Mouse (Mus musculus): ENCODE data around the gene Kcnj9. TPM values are rescaled to one million over a fixed set of nuclear protein-coding genes. Genes with fewer than 3 reads are reported as not detected.
A peak's percentile ranks its signal among the peaks of the same experiment; 100 is the strongest.

Kcnj9 gene
- total and polyA plus RNA-seq, 3 experiments, result not detected

DNA sequence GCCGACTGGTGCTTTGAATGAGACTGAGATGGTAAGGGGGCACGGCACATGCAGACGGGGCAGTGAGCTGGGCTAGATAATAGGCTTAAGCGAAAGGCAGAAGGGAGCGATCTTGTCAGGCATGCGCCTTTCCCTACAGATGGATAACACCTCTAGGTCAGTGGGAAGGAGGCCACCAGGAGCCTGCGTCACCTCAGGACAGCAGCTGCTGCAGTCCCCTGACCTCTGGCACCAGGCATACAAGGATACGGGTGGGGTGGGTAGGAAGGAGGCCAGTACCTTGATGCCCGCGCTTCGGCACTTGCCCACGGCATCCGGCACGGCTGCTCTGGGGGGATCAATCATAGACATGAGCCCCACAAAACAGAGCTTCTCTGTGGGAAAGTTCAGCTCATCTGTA lies 44.9 kb downstream of the Kcnj9 start:
- no peak for DNase-seq (ENCODE audit: low spot score)
- Histone ChIP-seq H3K9me3 (replicated peaks) (no peaks in the 10 kb centered on the region), H3K4me1 (ENCODE audit: insufficient read depth, low read depth, low read length) (no peaks in the 10 kb centered on the region), H3K36me3 (replicated peaks) (no peaks in the 10 kb centered on the region), H3K27me3 (ENCODE audit: insufficient read depth, low read length) (peaks cover 7% of the 10 kb centered on the region; the same call in 1 of the 2 replicates), H3K4me3 (ENCODE audit: low read depth, low read length) (no peak overlapping the region)
- TF ChIP-seq GATA1 (IDR thresholded peaks at IDR 0.05; ENCODE audit: borderline replicate concordance, low read length) (no peak), TAL1 (conservative IDR thresholded peaks at IDR 0.05; ENCODE audit: low read depth, low read length) (no peak), GATA2 (IDR thresholded peaks at IDR 0.05; ENCODE audit: borderline replicate concordance, low read depth, low read length) (no peak), CTCF (IDR thresholded peaks at IDR 0.05; ENCODE audit: low read depth, low read length) (no peak), POLR2AphosphoS5 (IDR thresholded peaks at IDR 0.05; ENCODE audit: insufficient replicate concordance, low read depth, low read length) (no peak)
- ATAC-seq (ENCODE audit: extremely low read depth, insufficient number of reproducible peaks, low FRiP score, poor library complexity, severe bottlenecking), result no peak

- DNase-seq (ENCODE audit: low spot score) (no peak), ATAC-seq (ENCODE audit: extremely low read depth, insufficient number of reproducible peaks, low FRiP score, poor library complexity, severe bottlenecking) (no peak)
- TF ChIP-seq TAL1 (conservative IDR thresholded peaks at IDR 0.05; ENCODE audit: low read depth, low read length) (no peak), POLR2AphosphoS5 (IDR thresholded peaks at IDR 0.05; ENCODE audit: insufficient replicate concordance, low read depth, low read length) (no peak), CTCF (IDR thresholded peaks at IDR 0.05; ENCODE audit: low read depth, low read length) (no peak), GATA1 (IDR thresholded peaks at IDR 0.05; ENCODE audit: borderline replicate concordance, low read length) (no peak), GATA2 (IDR thresholded peaks at IDR 0.05; ENCODE audit: borderline replicate concordance, low read depth, low read length) (no peak)
- no peaks in the 10 kb centered on the region for H3K36me3 ChIP-seq (replicated peaks)
- no peaks in the 10 kb centered on the region for H3K4me1 ChIP-seq (ENCODE audit: insufficient read depth, low read depth, low read length)
- H3K9me3 ChIP-seq (replicated peaks), result no peaks in the 10 kb centered on the region
- no peak overlapping the region for H3K4me3 ChIP-seq (ENCODE audit: low read depth, low read length)
- peaks cover 7% of the 10 kb centered on the region; the same call in 1 of the 2 replicates for H3K27me3 ChIP-seq (ENCODE audit: insufficient read depth, low read length)
These were observed 46.0 kb downstream of the Kcnj9 start for GRCm38 (mm10) chr1:172283073-172283472.

DNA sequence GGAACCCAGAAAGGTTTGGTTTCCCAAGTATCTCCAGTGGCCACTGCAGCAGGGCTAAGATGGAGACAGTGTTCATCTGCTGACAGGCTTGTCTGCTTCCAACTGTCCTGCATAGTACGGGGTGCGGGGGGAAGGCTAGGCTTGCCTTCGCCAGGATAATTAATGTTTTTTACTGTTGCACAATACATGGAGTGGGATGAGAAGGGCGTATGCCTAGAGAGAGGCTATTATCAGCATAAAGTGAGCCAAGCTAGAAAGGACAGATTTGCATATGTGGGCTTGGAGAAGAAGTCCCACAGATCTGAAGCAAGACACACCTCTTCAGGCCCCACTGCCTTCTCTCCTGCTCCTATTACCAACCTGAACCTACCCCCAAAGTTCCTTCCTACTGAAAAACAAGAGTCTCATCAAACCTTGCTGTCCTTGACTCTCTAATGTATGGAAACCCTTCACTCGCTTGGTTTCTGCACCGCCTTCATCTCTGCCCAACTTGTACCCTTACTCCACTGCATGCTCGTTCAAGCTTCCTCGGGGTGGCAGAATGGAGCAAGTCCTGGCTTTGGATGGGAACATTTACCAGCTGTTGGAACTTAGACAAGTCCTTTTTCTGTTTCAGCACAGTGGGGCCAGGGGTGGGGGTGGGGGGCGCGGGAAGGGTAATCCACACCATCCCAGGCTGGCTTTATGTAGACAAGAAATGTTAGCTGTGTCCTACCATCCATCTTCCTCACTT lies 47.4 kb downstream of the Kcnj9 start:
- no peaks in the 10 kb centered on the region for H3K4me1 ChIP-seq (ENCODE audit: insufficient read depth, low read depth, low read length)
- ATAC-seq (ENCODE audit: extremely low read depth, insufficient number of reproducible peaks, low FRiP score, poor library complexity, severe bottlenecking) (no peak), DNase-seq (ENCODE audit: low spot score) (no peak)
- peaks cover 3% of the 10 kb centered on the region; the same call in 1 of the 2 replicates for H3K27me3 ChIP-seq (ENCODE audit: insufficient read depth, low read length)
- no peak overlapping the region for H3K4me3 ChIP-seq (ENCODE audit: low read depth, low read length)
- no peaks in the 10 kb centered on the region for H3K9me3 ChIP-seq (replicated peaks)
- H3K36me3 ChIP-seq (replicated peaks), result no peaks in the 10 kb centered on the region
- TF ChIP-seq CTCF (IDR thresholded peaks at IDR 0.05; ENCODE audit: low read depth, low read length), result no peak
- no peak for TF ChIP-seq TAL1 (conservative IDR thresholded peaks at IDR 0.05; ENCODE audit: low read depth, low read length)
- TF ChIP-seq GATA2 (IDR thresholded peaks at IDR 0.05; ENCODE audit: borderline replicate concordance, low read depth, low read length), result no peak

DNA sequence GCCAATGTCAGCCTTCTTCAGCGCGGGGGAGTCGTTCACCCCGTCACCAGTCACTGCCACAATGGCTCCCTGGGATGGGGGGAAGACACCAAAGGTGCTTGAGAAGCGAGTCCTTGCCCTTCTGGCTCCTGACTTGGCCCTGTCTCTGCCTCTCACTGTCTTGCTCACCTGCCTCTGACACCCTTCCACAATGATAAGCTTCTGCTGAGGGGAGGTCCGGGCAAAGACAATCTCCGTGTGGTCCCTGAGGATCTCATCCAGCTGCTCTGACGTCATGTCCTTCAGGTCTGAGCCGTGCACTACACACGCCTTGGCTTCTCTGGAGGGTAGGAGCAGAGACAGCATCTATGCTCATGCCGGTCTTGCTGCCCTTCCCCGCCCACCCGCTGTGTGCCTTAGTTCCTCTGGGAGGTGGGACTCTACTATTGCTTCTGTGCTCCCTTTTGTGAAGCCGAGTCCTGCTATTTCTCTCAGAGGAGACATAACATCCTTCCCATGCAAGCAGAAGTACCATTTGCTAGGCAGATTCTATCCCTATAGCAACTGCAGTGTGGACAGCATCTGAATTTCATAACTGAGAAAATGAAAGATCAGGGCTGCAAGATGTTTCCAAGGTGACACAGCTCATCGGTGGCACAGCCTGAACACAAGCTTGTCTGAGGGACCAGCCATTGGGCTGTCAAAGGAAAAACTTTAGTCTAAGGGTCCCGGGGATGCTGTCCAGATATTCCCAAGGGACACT lies 49.2 kb downstream of the Kcnj9 start:
- TF ChIP-seq CTCF (IDR thresholded peaks at IDR 0.05; ENCODE audit: low read depth, low read length) (no peak), GATA1 (IDR thresholded peaks at IDR 0.05; ENCODE audit: borderline replicate concordance, low read length) (no peak), GATA2 (IDR thresholded peaks at IDR 0.05; ENCODE audit: borderline replicate concordance, low read depth, low read length) (no peak), TAL1 (conservative IDR thresholded peaks at IDR 0.05; ENCODE audit: low read depth, low read length) (no peak), POLR2AphosphoS5 (IDR thresholded peaks at IDR 0.05; ENCODE audit: insufficient replicate concordance, low read depth, low read length) (no peak)
- Histone ChIP-seq H3K27me3 (ENCODE audit: insufficient read depth, low read length) (peaks cover 3% of the 10 kb centered on the region; the same call in 1 of the 2 replicates), H3K9me3 (replicated peaks) (no peaks in the 10 kb centered on the region), H3K4me1 (ENCODE audit: insufficient read depth, low read depth, low read length) (no peaks in the 10 kb centered on the region), H3K4me3 (ENCODE audit: low read depth, low read length) (no peak overlapping the region), H3K36me3 (replicated peaks) (no peaks in the 10 kb centered on the region)
- no peak for DNase-seq (ENCODE audit: low spot score)
- no peak for ATAC-seq (ENCODE audit: extremely low read depth, insufficient number of reproducible peaks, low FRiP score, poor library complexity, severe bottlenecking)

DNA sequence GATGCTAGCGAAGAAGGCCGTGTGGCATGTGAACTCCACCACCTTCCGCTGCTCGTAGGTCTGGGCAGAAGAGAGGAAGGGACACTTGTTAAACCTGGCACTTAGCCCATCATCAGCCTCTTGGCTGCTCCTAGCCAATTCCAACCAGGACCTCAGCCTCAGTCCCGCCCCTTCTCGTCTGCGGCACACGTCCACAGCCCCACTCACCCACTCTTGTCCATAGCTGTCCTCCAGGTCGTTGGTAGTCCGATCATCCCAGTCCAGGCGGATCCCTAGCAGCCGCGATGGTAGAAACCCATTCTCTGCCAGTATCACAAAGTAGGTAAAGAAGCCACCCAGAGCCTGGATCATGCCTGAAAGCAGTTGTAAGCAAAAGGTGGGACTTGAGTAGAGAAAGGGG lies 50.8 kb downstream of the Kcnj9 start:
- H3K9me3 ChIP-seq (replicated peaks), result no peaks in the 10 kb centered on the region
- H3K4me3 ChIP-seq (ENCODE audit: low read depth, low read length), result no peak overlapping the region
- H3K36me3 ChIP-seq (replicated peaks), result no peaks in the 10 kb centered on the region
- ATAC-seq (ENCODE audit: extremely low read depth, insufficient number of reproducible peaks, low FRiP score, poor library complexity, severe bottlenecking) (no peak), DNase-seq (ENCODE audit: low spot score) (no peak)
- no peak for TF ChIP-seq POLR2AphosphoS5 (IDR thresholded peaks at IDR 0.05; ENCODE audit: insufficient replicate concordance, low read depth, low read length)
- TF ChIP-seq TAL1 (conservative IDR thresholded peaks at IDR 0.05; ENCODE audit: low read depth, low read length), result no peak
- TF ChIP-seq CTCF (IDR thresholded peaks at IDR 0.05; ENCODE audit: low read depth, low read length), result no peak
- TF ChIP-seq GATA1 (IDR thresholded peaks at IDR 0.05; ENCODE audit: borderline replicate concordance, low read length), result no peak
- no peak for TF ChIP-seq GATA2 (IDR thresholded peaks at IDR 0.05; ENCODE audit: borderline replicate concordance, low read depth, low read length)
- H3K4me1 ChIP-seq (ENCODE audit: insufficient read depth, low read depth, low read length), result no peaks in the 10 kb centered on the region
- 0 out of 2 replicates have a peak, but pooled peaks cover 3% of the 10 kb centered on the region for H3K27me3 ChIP-seq (ENCODE audit: insufficient read depth, low read length)

- TF ChIP-seq GATA1 (IDR thresholded peaks at IDR 0.05; ENCODE audit: borderline replicate concordance, low read length) (no peak), GATA2 (IDR thresholded peaks at IDR 0.05; ENCODE audit: borderline replicate concordance, low read depth, low read length) (no peak), POLR2AphosphoS5 (IDR thresholded peaks at IDR 0.05; ENCODE audit: insufficient replicate concordance, low read depth, low read length) (no peak), TAL1 (conservative IDR thresholded peaks at IDR 0.05; ENCODE audit: low read depth, low read length) (no peak), CTCF (IDR thresholded peaks at IDR 0.05; ENCODE audit: low read depth, low read length) (no peak)
- H3K9me3 ChIP-seq (replicated peaks), result no peaks in the 10 kb centered on the region
- DNase-seq (ENCODE audit: low spot score) (no peak), ATAC-seq (ENCODE audit: extremely low read depth, insufficient number of reproducible peaks, low FRiP score, poor library complexity, severe bottlenecking) (peak; percentile 16; the same call in 1 of the 2 replicates)
- no peaks in the 10 kb centered on the region for H3K36me3 ChIP-seq (replicated peaks)
- 0 out of 2 replicates have a peak, but pooled peaks cover 4% of the 10 kb centered on the region for H3K27me3 ChIP-seq (ENCODE audit: insufficient read depth, low read length)
- H3K4me3 ChIP-seq (ENCODE audit: low read depth, low read length), result no peak overlapping the region
- H3K4me1 ChIP-seq (ENCODE audit: insufficient read depth, low read depth, low read length), result no peaks in the 10 kb centered on the region
These were observed 51.9 kb downstream of the Kcnj9 start for GRCm38 (mm10) chr1:172277172-172277571.

Data from G1E (cell line).